In the genomic region with DNA sequence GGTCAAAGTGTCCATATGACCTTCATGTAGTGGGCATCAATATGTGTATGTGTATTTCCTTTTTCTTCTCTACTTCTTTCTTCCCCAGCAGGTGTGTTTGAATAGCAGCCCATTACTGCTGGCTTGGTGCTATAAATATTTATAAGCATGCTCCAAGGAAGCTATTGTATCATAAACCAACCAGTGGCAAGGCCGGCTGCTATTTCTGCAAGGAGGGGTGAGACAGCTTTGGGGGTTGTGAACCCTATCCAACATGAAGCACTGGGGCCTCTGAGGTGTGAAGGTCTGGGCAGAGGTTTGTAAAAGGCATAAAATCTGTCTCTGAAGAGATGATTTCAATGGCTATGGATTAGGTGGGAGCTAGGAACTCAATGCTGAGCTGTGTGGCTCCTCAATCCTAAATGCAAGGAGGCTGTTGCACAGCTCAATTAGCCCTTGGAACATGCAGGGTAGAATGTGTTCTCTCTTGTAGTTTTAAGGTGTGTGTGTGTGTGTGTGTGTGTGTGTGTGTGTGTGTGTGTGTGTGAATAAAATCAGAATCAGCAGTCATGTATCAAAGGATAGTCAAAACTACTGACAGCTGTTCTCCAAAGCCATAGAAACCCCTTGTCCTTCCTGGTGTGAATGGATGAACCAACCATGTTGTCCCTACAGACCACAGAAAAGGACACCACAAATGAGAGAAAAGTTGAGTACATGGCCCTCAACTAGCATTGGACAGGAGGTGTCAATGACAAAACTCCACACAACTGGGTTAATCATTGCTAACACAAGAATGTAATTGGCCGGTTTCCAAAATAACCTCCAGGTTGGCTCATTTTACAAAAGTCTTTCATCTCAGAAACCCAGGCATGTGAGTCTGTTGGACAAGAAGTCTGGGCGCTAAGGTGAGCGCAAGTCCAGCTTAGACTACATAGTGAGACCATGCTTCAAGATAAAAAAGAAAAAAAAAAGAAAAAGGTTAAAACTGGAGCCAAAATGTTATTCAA, we compare ENCODE assay signal across 16 mouse cellular contexts.
DNase-seq lines count a peak whose midpoint lies in the region; ATAC-seq and TF ChIP-seq lines count a peak whose summit lies in the region.
"Had no signal": no experiment of that assay in that cellular context is flagged by ENCODE, and none has a peak within 500 bp of the region (broad histone marks: within the 10 kb centered on the region; RNA-seq: fewer than 3 reads in every experiment).

No protein-coding gene starts in this region.

- ATAC-seq in hindbrain, embryonic 16.5 days, result no peak
- no peak for ATAC-seq in megakaryocyte progenitor cell, adult 5-6 weeks (replicated peaks; ENCODE audit: poor library complexity)
- ATAC-seq: activated CD4-positive, CD25-positive, alpha-beta regulatory T cell, adult 4 months had no signal

- no peak overlapping the region for H3K9ac ChIP-seq in hindbrain, embryonic 16.5 days (ENCODE audit: low read depth, low read length)
- H3K9ac ChIP-seq: embryonic facial prominence, embryonic 12.5 days; limb, embryonic 15.5 days had no signal

- H3K9me3 ChIP-seq in hindbrain, embryonic 10.5 days, result no peaks in the 10 kb centered on the region
- no peaks in the 10 kb centered on the region for H3K9me3 ChIP-seq in hindbrain, embryonic 16.5 days (ENCODE audit: control insufficient read depth, low read length)
- H3K9me3 ChIP-seq: embryonic facial prominence, embryonic 12.5 days; limb, embryonic 15.5 days had no signal

- intact Hi-C loops in left cerebral cortex, postnatal 14 days (cut with DNase I), result no loop called here

- 78% methylated on average over 4 of the region's 4 CpGs for WGBS in hindbrain, embryonic 10.5 days
- 71% methylated on average over 4 of the region's 4 CpGs for WGBS in hindbrain, embryonic 16.5 days
- 47% methylated on average over 4 of the region's 4 CpGs for WGBS in kidney, adult 2 months

- TF ChIP-seq POLR2A in brain, embryonic 14.5 days (IDR thresholded peaks at IDR 0.05; ENCODE audit: borderline replicate concordance, extremely low read depth, insufficient read depth, insufficient read length, poor library complexity, severe bottlenecking), result no peak
- no peak for TF ChIP-seq POLR2A in kidney, adult 2 months (IDR thresholded peaks at IDR 0.05; ENCODE audit: low read depth, low read length)

- peak; percentile 16 for DNase-seq in hindbrain, embryonic 10.5 days (ENCODE audit: low spot score)
- DNase-seq in brain, embryonic 14.5 days (ENCODE audit: low read depth), result peak; percentile 78
- peak; percentile 86 for DNase-seq in kidney, adult 2 months
- DNase-seq in kidney, postnatal 4 days, result peak; percentile 5 to 28
- DNase-seq in left cerebral cortex, postnatal 14 days (ENCODE audit: low spot score in 2 of 2), result no peak
- DNase-seq in urinary bladder, postnatal 25 days (ENCODE audit: low spot score), result no peak
- DNase-seq: cerebellum, adult 2 months; heart, adult 18-20 months; heart, postnatal 10 days; thymus, postnatal 14 days had no signal

- no peaks in the 10 kb centered on the region for H3K27me3 ChIP-seq in hindbrain, embryonic 10.5 days (ENCODE audit: insufficient read depth, poor library complexity, severe bottlenecking)
- no peaks in the 10 kb centered on the region for H3K27me3 ChIP-seq in hindbrain, embryonic 16.5 days (replicated peaks; ENCODE audit: control insufficient read depth, insufficient read depth, low read length)
- H3K27me3 ChIP-seq in kidney, adult 2 months (replicated peaks; ENCODE audit: control insufficient read depth, insufficient read depth, low read length), result no peaks in the 10 kb centered on the region
- H3K27me3 ChIP-seq: embryonic facial prominence, embryonic 12.5 days; limb, embryonic 15.5 days had no signal

- no peak overlapping the region for H3K27ac ChIP-seq in hindbrain, embryonic 10.5 days
- H3K27ac ChIP-seq in hindbrain, embryonic 16.5 days (ENCODE audit: low read depth, low read length), result no peak overlapping the region
- H3K27ac ChIP-seq in kidney, adult 2 months (ENCODE audit: insufficient read depth, low read depth, low read length), result peak overlapping the region; percentile 93
- H3K27ac ChIP-seq: embryonic facial prominence, embryonic 12.5 days; limb, embryonic 15.5 days had no signal

- peaks cover 10% of the 10 kb centered on the region for H3K4me1 ChIP-seq in hindbrain, embryonic 10.5 days (replicated peaks)
- H3K4me1 ChIP-seq in hindbrain, embryonic 16.5 days (ENCODE audit: control insufficient read depth, insufficient read depth, low read depth, low read length), result 0 out of 2 replicates have a peak, but pooled peaks cover 2% of the 10 kb centered on the region
- no peaks in the 10 kb centered on the region for H3K4me1 ChIP-seq in kidney, adult 2 months (ENCODE audit: control insufficient read depth, insufficient read depth, low read length)
- H3K4me1 ChIP-seq: embryonic facial prominence, embryonic 12.5 days; limb, embryonic 15.5 days had no signal

- no peak overlapping the region for H3K4me3 ChIP-seq in hindbrain, embryonic 10.5 days
- no peak overlapping the region for H3K4me3 ChIP-seq in hindbrain, embryonic 16.5 days (ENCODE audit: low read length)
- no peak overlapping the region for H3K4me3 ChIP-seq in kidney, adult 2 months (ENCODE audit: insufficient read depth, low read depth, low read length)
- H3K4me3 ChIP-seq: embryonic facial prominence, embryonic 12.5 days; limb, embryonic 15.5 days; myocyte had no signal

- no peak for TF ChIP-seq CTCF in brain, embryonic 14.5 days (IDR thresholded peaks at IDR 0.05; ENCODE audit: borderline replicate concordance, extremely low read depth, insufficient read depth, insufficient read length)
- TF ChIP-seq CTCF in kidney, adult 2 months (conservative IDR thresholded peaks at IDR 0.05; ENCODE audit: insufficient read depth, insufficient read length, low read depth, low read length), result no peak

- H3K36me3 ChIP-seq in hindbrain, embryonic 10.5 days, result no peaks in the 10 kb centered on the region
- H3K36me3 ChIP-seq in hindbrain, embryonic 16.5 days (ENCODE audit: control insufficient read depth, insufficient read depth, low read length), result no peaks in the 10 kb centered on the region
- H3K36me3 ChIP-seq in kidney, adult 2 months (ENCODE audit: control insufficient read depth, insufficient read depth, low read length), result no peaks in the 10 kb centered on the region
- H3K36me3 ChIP-seq: embryonic facial prominence, embryonic 12.5 days; limb, embryonic 15.5 days had no signal

- H3K4me2 ChIP-seq in hindbrain, embryonic 16.5 days (ENCODE audit: low read length), result no peak overlapping the region
- H3K4me2 ChIP-seq: embryonic facial prominence, embryonic 12.5 days; limb, embryonic 15.5 days had no signal

Comparison
In these comparisons a context has a peak if more than half of its experiments do, and no peak if none do; other contexts are left out.
1. DNase-seq: peak in hindbrain, embryonic 10.5 days (single experiment), brain, embryonic 14.5 days (single experiment), kidney, adult 2 months (single experiment) and kidney, postnatal 4 days (2 of 2); none in left cerebral cortex, postnatal 14 days (0 of 2) and urinary bladder, postnatal 25 days (single experiment).